ENCODE assay signal across 20 mouse cellular contexts in genomic region chr14:47027431-47028118, GRCm38 (mm10).
DNase-seq lines count a peak whose midpoint lies in the region; ATAC-seq lines count a peak whose summit lies in the region.
"Had no signal": no experiment of that assay in that cellular context is flagged by ENCODE, and none has a peak within 500 bp of the region (broad histone marks: within the 10 kb centered on the region; RNA-seq: fewer than 3 reads in every experiment).

No protein-coding gene starts in this region.

- H3K9ac ChIP-seq in heart, embryonic 16.5 days (ENCODE audit: low read length), result no peak overlapping the region
- no peak overlapping the region for H3K9ac ChIP-seq in embryonic facial prominence, embryonic 14.5 days (ENCODE audit: low read depth, low read length)
- H3K9ac ChIP-seq: forebrain, postnatal 0 days; hindbrain, embryonic 13.5 days; kidney, embryonic 15.5 days had no signal

- H3K4me3 ChIP-seq in heart, embryonic 16.5 days (ENCODE audit: low read length), result no peak overlapping the region
- H3K4me3 ChIP-seq in embryonic facial prominence, embryonic 14.5 days (ENCODE audit: low read depth, low read length), result no peak overlapping the region
- H3K4me3 ChIP-seq: hindbrain, embryonic 13.5 days; kidney, embryonic 15.5 days had no signal

- H3K4me2 ChIP-seq in heart, embryonic 16.5 days (ENCODE audit: low read depth, low read length), result no peak overlapping the region
- H3K4me2 ChIP-seq in embryonic facial prominence, embryonic 14.5 days (ENCODE audit: low read depth, low read length), result no peak overlapping the region
- H3K4me2 ChIP-seq: hindbrain, embryonic 13.5 days; kidney, embryonic 15.5 days had no signal

- H3K27ac ChIP-seq in heart, embryonic 16.5 days (ENCODE audit: low read length), result 0 out of 2 replicates have a peak overlapping the region, but pooled peaks have one; percentile 19
- 0 out of 2 replicates have a peak overlapping the region, but pooled peaks have one; percentile 61 for H3K27ac ChIP-seq in embryonic facial prominence, embryonic 14.5 days (replicated peaks; ENCODE audit: low read depth, low read length)
- H3K27ac ChIP-seq: hindbrain, embryonic 13.5 days; kidney, embryonic 15.5 days; macrophage; stomach, postnatal 0 days had no signal

- H3K9me3 ChIP-seq in heart, embryonic 16.5 days (replicated peaks; ENCODE audit: control insufficient read depth, low read length), result no peaks in the 10 kb centered on the region
- H3K9me3 ChIP-seq in embryonic facial prominence, embryonic 14.5 days (ENCODE audit: control insufficient read depth, low read length), result no peaks in the 10 kb centered on the region
- H3K9me3 ChIP-seq: hindbrain, embryonic 13.5 days; kidney, embryonic 15.5 days had no signal

- no peaks in the 10 kb centered on the region for H3K36me3 ChIP-seq in heart, embryonic 16.5 days (ENCODE audit: control insufficient read depth, insufficient read depth)
- H3K36me3 ChIP-seq in embryonic facial prominence, embryonic 14.5 days (ENCODE audit: control insufficient read depth, insufficient read depth, low read length), result no peaks in the 10 kb centered on the region
- H3K36me3 ChIP-seq: hindbrain, embryonic 13.5 days; kidney, embryonic 15.5 days had no signal

- no peak for ATAC-seq in heart, embryonic 16.5 days (replicated peaks; ENCODE audit: extremely low read depth, insufficient read depth, low FRiP score)
- no peak for ATAC-seq in embryonic facial prominence, embryonic 14.5 days (ENCODE audit: low read depth)
- ATAC-seq: forebrain, postnatal 0 days; lung, postnatal 0 days; midbrain, embryonic 16.5 days had no signal

- WGBS in heart, embryonic 16.5 days, result 53% methylated on average over 6 of the region's 6 CpGs
- WGBS in embryonic facial prominence, embryonic 14.5 days, result 33% methylated on average over 6 of the region's 6 CpGs

- peak; percentile 21 for DNase-seq in gastrocnemius, adult 18-20 months (ENCODE audit: low spot score)
- no peak for DNase-seq in gastrocnemius, postnatal 25 days
- no peak for DNase-seq in heart, adult 18-20 months
- DNase-seq in embryonic facial prominence, embryonic 14.5 days (ENCODE audit: low spot score), result peak; percentile 51
- peak; percentile 31 for DNase-seq in thymus, postnatal 14 days
- no peak for DNase-seq in cerebellum, adult 9-10 months
- DNase-seq: adrenal gland, postnatal 25 days; cerebellum, adult 8-10 months; forebrain, postnatal 0 days; heart, postnatal 14 days; kidney, adult 11 months; kidney, postnatal 36 days; liver had no signal

- no peaks in the 10 kb centered on the region for H3K27me3 ChIP-seq in heart, embryonic 16.5 days (ENCODE audit: control insufficient read depth, insufficient read depth, low read length)
- no peaks in the 10 kb centered on the region for H3K27me3 ChIP-seq in embryonic facial prominence, embryonic 14.5 days (replicated peaks; ENCODE audit: control insufficient read depth, insufficient read depth, low read length)
- H3K27me3 ChIP-seq: hindbrain, embryonic 13.5 days; kidney, embryonic 15.5 days had no signal

- H3K4me1 ChIP-seq in heart, embryonic 16.5 days (ENCODE audit: control insufficient read depth, insufficient read depth, low read length), result peaks cover 9% of the 10 kb centered on the region
- H3K4me1 ChIP-seq in embryonic facial prominence, embryonic 14.5 days (ENCODE audit: control insufficient read depth, insufficient read depth, low read length), result peaks cover 5% of the 10 kb centered on the region; the same call in 1 of the 2 replicates
- H3K4me1 ChIP-seq: kidney, embryonic 15.5 days had no signal

Comparison
In these comparisons a context has a peak if more than half of its experiments do, and no peak if none do; other contexts are left out.
1. DNase-seq: peak in gastrocnemius, adult 18-20 months (single experiment), embryonic facial prominence, embryonic 14.5 days (single experiment) and thymus, postnatal 14 days (single experiment); none in gastrocnemius, postnatal 25 days (single experiment), heart, adult 18-20 months (0 of 2) and cerebellum, adult 9-10 months (single experiment).